Mouse (Mus musculus) heart, embryonic 15.5 days (tissue): Measurements from ENCODE around the gene Alg3. TPM values are rescaled to one million over a fixed set of nuclear protein-coding genes. Genes with fewer than 3 reads are reported as not detected.

Experiments used
- ATAC-seq: fragments of 200-750 bp; cut with Nextera tagmentation; replicated peaks from 2 replicates; pipeline ENCODE4 v1.8.0; 2017; ENCODE audit warnings: low read depth, moderate TSS enrichment; ENCODE audit not compliant: insufficient number of reproducible peaks, insufficient read depth, low FRiP score
- H3K27ac ChIP-seq: fragments of 300-500 bp; sonication (generic); 2 replicates; pipeline ENCODE4 v1.5.1; 2015; ENCODE audit warnings: mild to moderate bottlenecking, inconsistent platforms
- H3K27me3 ChIP-seq: fragments of 300-500 bp; sonication (generic); 2 replicates; pipeline ENCODE4 v1.6.1; 2015; ENCODE audit warnings: inconsistent platforms
- H3K36me3 ChIP-seq: fragments of 300-500 bp; sonication (generic); 2 replicates; pipeline ENCODE4 v1.6.1; 2015; ENCODE audit warnings: mild to moderate bottlenecking, inconsistent platforms
- H3K4me1 ChIP-seq: fragments of 300-500 bp; sonication (generic); replicated peaks from 2 replicates; pipeline ENCODE4 v1.6.1; 2015; ENCODE audit warnings: inconsistent platforms
- H3K4me2 ChIP-seq: fragments of 300-500 bp; sonication (generic); 2 replicates; pipeline ENCODE4 v1.6.1; 2015; ENCODE audit warnings: inconsistent platforms, mild to moderate bottlenecking, moderate library complexity
- H3K4me3 ChIP-seq: fragments of 300-500 bp; sonication (generic); 2 replicates; pipeline ENCODE4 v1.5.1; 2015; ENCODE audit warnings: mild to moderate bottlenecking, inconsistent platforms
- H3K9ac ChIP-seq: fragments of 300-500 bp; sonication (generic); 2 replicates; pipeline ENCODE4 v1.6.1; 2015; ENCODE audit warnings: mild to moderate bottlenecking, inconsistent platforms
- H3K9me3 ChIP-seq: fragments of 300-500 bp; sonication (generic); replicated peaks from 2 replicates; pipeline ENCODE4 v1.6.1; 2016; ENCODE audit warnings: inconsistent platforms
- WGBS: fragments of 180-500 bp; shearing (Covaris S2); methylation state at CpG from one replicate; pipeline ENCODE4 v1.1.7; 2015; ENCODE audit warnings: mixed read lengths; 5-methylcytosine and 5-hydroxymethylcytosine counted together
- polyA plus RNA-seq: library from polyadenylated mRNA; unstranded; fragments of >200 nt; fragmentation: Nextera tagmentation; extraction: Ambion mirVana; gene quantifications from 2 replicates; pipeline ENCODE4 v1.2.1, GENCODE M21; 2015

Gene Alg3
- polyA plus RNA-seq: 23.6 and 30.7 TPM in 2 replicates

GRCm38 (mm10) chr16:20611357-20612227 lies at the start of gene Alg3, which contains the start of the genes Eef1akmt4 and Gm49333:
Alg3 (minus strand) TSS chr16:20611735.
Eef1akmt4 (plus strand) TSS chr16:20611593.
Gm49333 (plus strand) TSS chr16:20611610.
- H3K4me1 ChIP-seq: peaks cover 15% of the 10 kb centered on the region
- peak within 1 kb of the TSS; percentile 82 for H3K9ac ChIP-seq
- H3K36me3 ChIP-seq: peaks cover 6% of the 10 kb centered on the region
- H3K27ac ChIP-seq: peak within 1 kb of the TSS; percentile 79
- ATAC-seq: peak; percentile 93
- H3K9me3 ChIP-seq: no peaks in the 10 kb centered on the region
- H3K4me3 ChIP-seq: peak within 1 kb of the TSS; percentile 83
- H3K4me2 ChIP-seq: peak within 1 kb of the TSS; percentile 90
- no peaks in the 10 kb centered on the region for H3K27me3 ChIP-seq
- 2% methylated on average over 41 of the region's 41 CpGs for WGBS

- ATAC-seq: no peak
- H3K4me2 ChIP-seq: no peak overlapping the region
- no peak overlapping the region for H3K9ac ChIP-seq
- H3K27ac ChIP-seq: no peak overlapping the region
- H3K4me1 ChIP-seq: peaks cover 3% of the 10 kb centered on the region
- no peaks in the 10 kb centered on the region for H3K27me3 ChIP-seq
- H3K4me3 ChIP-seq: no peak overlapping the region
- H3K36me3 ChIP-seq: peaks cover 80% of the 10 kb centered on the region
- no peaks in the 10 kb centered on the region for H3K9me3 ChIP-seq
- 89% methylated on average over 4 of the region's 4 CpGs for WGBS
These were observed 46.1 kb upstream of the Alg3 start for GRCm38 (mm10) chr16:20657661-20658060.

GRCm38 (mm10) chr16:20653315-20653714 lies 41.8 kb upstream of the Alg3 start:
- Histone ChIP-seq H3K9ac (no peak overlapping the region), H3K27ac (no peak overlapping the region), H3K4me1 (peaks cover 13% of the 10 kb centered on the region), H3K36me3 (peaks cover 37% of the 10 kb centered on the region), H3K4me3 (no peak overlapping the region), H3K4me2 (no peak overlapping the region), H3K9me3 (no peaks in the 10 kb centered on the region), H3K27me3 (peaks cover 3% of the 10 kb centered on the region; the same call in 1 of the 2 replicates)
- ATAC-seq: no peak
- 43% methylated on average over 2 of the region's 2 CpGs for WGBS

GRCm38 (mm10) chr16:20651947-20652310 lies 40.4 kb upstream of the Alg3 start:
- Histone ChIP-seq H3K4me2 (peak overlapping the region; percentile 82), H3K4me3 (peak overlapping the region; percentile 89), H3K27me3 (peaks cover 3% of the 10 kb centered on the region; the same call in 1 of the 2 replicates), H3K9me3 (no peaks in the 10 kb centered on the region), H3K36me3 (peaks cover 24% of the 10 kb centered on the region), H3K9ac (peak overlapping the region; percentile 87), H3K27ac (peak overlapping the region; percentile 45; the same call in 1 of the 2 replicates), H3K4me1 (peaks cover 13% of the 10 kb centered on the region)
- ATAC-seq: no peak
- 7% methylated on average over 12 of the region's 12 CpGs for WGBS

GRCm38 (mm10) chr16:20651076-20651946 lies 39.8 kb upstream of the Alg3 start, which contains the start of gene Psmd2:
Psmd2 (plus strand) TSS chr16:20651652.
- Histone ChIP-seq H3K9me3 (no peaks in the 10 kb centered on the region), H3K4me3 (peak within 1 kb of the TSS; percentile 89), H3K36me3 (peaks cover 17% of the 10 kb centered on the region), H3K4me2 (peak within 1 kb of the TSS; percentile 82), H3K27me3 (peaks cover 3% of the 10 kb centered on the region; the same call in 1 of the 2 replicates), H3K27ac (peak within 1 kb of the TSS; percentile 82), H3K9ac (peak within 1 kb of the TSS; percentile 87), H3K4me1 (peaks cover 13% of the 10 kb centered on the region)
- ATAC-seq: peak; percentile 94
- WGBS: 1% methylated on average over 46 of the region's 46 CpGs

- Histone ChIP-seq H3K27ac (no peak overlapping the region), H3K36me3 (no peaks in the 10 kb centered on the region), H3K4me1 (no peaks in the 10 kb centered on the region), H3K9ac (no peak overlapping the region), H3K4me2 (no peak overlapping the region), H3K27me3 (no peaks in the 10 kb centered on the region; the same call in 1 of the 2 replicates), H3K4me3 (no peak overlapping the region), H3K9me3 (no peaks in the 10 kb centered on the region)
- 73% methylated on average over 7 of the region's 7 CpGs for WGBS
- no peak for ATAC-seq
These were observed 32.4 kb upstream of the Alg3 start for GRCm38 (mm10) chr16:20643911-20644310.

- Histone ChIP-seq H3K9me3 (no peaks in the 10 kb centered on the region), H3K27me3 (peaks cover 4% of the 10 kb centered on the region; the same call in 1 of the 2 replicates), H3K27ac (no peak overlapping the region), H3K9ac (no peak overlapping the region), H3K4me1 (no peaks in the 10 kb centered on the region), H3K4me3 (no peak overlapping the region), H3K36me3 (no peaks in the 10 kb centered on the region), H3K4me2 (no peak overlapping the region)
- WGBS: 8% methylated on average over 8 of the region's 8 CpGs
- ATAC-seq: no peak
These were observed 30.6 kb upstream of the Alg3 start for GRCm38 (mm10) chr16:20642161-20642560.

- no peak overlapping the region for H3K4me2 ChIP-seq
- H3K9me3 ChIP-seq: no peaks in the 10 kb centered on the region
- H3K36me3 ChIP-seq: no peaks in the 10 kb centered on the region
- no peak overlapping the region for H3K9ac ChIP-seq
- ATAC-seq: no peak
- H3K27ac ChIP-seq: no peak overlapping the region
- no peaks in the 10 kb centered on the region for H3K4me1 ChIP-seq
- no peak overlapping the region for H3K4me3 ChIP-seq
- peaks cover 4% of the 10 kb centered on the region; the same call in 1 of the 2 replicates for H3K27me3 ChIP-seq
- 74% methylated on average over 8 of the region's 8 CpGs for WGBS
These were observed 26.8 kb upstream of the Alg3 start for GRCm38 (mm10) chr16:20638367-20638766.

GRCm38 (mm10) chr16:20637410-20637809 lies 25.9 kb upstream of the Alg3 start:
- H3K9ac ChIP-seq: no peak overlapping the region
- H3K27ac ChIP-seq: no peak overlapping the region
- H3K4me2 ChIP-seq: no peak overlapping the region
- ATAC-seq: no peak
- peaks cover 4% of the 10 kb centered on the region; the same call in 1 of the 2 replicates for H3K27me3 ChIP-seq
- H3K9me3 ChIP-seq: no peaks in the 10 kb centered on the region
- no peaks in the 10 kb centered on the region for H3K4me1 ChIP-seq
- no peak overlapping the region for H3K4me3 ChIP-seq
- no peaks in the 10 kb centered on the region for H3K36me3 ChIP-seq
- 76% methylated on average over 8 of the region's 8 CpGs for WGBS

GRCm38 (mm10) chr16:20629731-20630634 lies 18.4 kb upstream of the Alg3 start, which contains the start of gene Ece2:
Ece2 (plus strand) TSS chr16:20629828.
- H3K36me3 ChIP-seq: no peaks in the 10 kb centered on the region
- H3K4me1 ChIP-seq: peaks cover 6% of the 10 kb centered on the region
- no peak within 1 kb of the TSS for H3K27ac ChIP-seq
- H3K4me3 ChIP-seq: peak within 1 kb of the TSS; percentile 56
- 8% methylated on average over 53 of the region's 54 CpGs for WGBS
- H3K9me3 ChIP-seq: no peaks in the 10 kb centered on the region
- H3K4me2 ChIP-seq: peak within 1 kb of the TSS; percentile 95
- ATAC-seq: 0 out of 2 replicates have a peak, but pooled peaks have one; percentile 50
- H3K27me3 ChIP-seq: peaks cover 38% of the 10 kb centered on the region
- peak within 1 kb of the TSS; percentile 59 for H3K9ac ChIP-seq
